Mouse (Mus musculus) frontal cortex, adult 2 months (tissue): ENCODE measurements around the gene H2-T3. TPM values are rescaled to one million over a fixed set of nuclear protein-coding genes. Genes with fewer than 3 reads are reported as not detected.
"Not testable (repeated sequence)": the region's sequence is repeated elsewhere in the genome, so short reads cannot be mapped to it uniquely, and the experiment has no call there.

Experiments
- DNase-seq, 2 experiments: peaks; one replicate each; pipeline ENCODE4 v3.0.0; 2022; ENCODE audit warnings: low spot score in 1 of 2; ENCODE audit errors: extremely low spot score in 1 of 2
- polyA plus RNA-seq: library from polyadenylated mRNA; depleted of rRNA; stranded (reverse); fragments of >200 nt; gene quantifications from 2 replicates; pipeline ENCODE4 v1.2.3, GENCODE M21; 2012

H2-T3 gene
- polyA plus RNA-seq, 1 experiment, result not detected

DNA sequence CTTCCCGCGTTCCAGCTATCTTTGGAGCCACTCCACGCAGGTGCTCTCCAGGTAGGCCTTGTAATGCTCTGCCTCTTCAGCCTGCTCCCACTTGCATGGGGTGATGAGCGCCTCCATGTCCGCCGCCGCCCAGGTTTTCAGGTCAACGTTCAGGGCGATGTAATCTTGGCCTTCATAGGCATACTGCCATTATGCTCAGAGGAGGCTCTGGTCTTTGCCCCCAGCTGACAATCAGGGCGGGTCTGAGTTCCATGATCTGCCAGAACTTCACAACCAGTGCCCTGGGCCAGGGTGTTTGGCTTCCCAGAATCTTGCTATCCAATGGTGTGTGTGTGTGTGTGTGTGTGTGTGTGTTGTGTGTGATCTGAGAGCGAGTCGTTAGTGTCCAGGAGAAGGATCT is 7.9 kb downstream of the H2-T3 start:
- DNase-seq, result no peak

DNA sequence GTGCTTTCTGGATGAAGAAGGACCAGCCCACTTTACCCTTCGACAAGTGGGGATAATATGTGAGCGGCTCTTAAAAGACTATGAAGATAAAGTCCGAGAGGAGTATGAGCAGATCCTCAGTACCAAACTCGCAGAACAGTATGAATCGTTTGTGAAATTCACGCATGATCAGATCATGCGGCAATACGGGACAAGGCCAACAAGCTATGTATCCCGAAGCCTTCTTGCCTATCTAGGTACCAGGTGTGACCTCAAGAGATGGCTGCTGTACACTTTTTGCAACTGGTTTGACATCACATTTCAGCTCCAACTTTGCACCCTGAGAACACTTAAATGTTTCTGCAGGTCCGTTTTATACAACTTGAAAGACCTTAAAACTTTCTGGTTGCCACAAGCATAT is 10.6 kb downstream of the H2-T3 start:
- DNase-seq, result not testable (repeated sequence)

- DNase-seq, result not testable (repeated sequence)
These were observed 11.1 kb downstream of the H2-T3 start for GRCm38 (mm10) chr17:36178938-36179337.

GRCm38 (mm10) chr17:36176132-36176531 is 14.0 kb downstream of the H2-T3 start:
- not testable (repeated sequence) for DNase-seq

DNA sequence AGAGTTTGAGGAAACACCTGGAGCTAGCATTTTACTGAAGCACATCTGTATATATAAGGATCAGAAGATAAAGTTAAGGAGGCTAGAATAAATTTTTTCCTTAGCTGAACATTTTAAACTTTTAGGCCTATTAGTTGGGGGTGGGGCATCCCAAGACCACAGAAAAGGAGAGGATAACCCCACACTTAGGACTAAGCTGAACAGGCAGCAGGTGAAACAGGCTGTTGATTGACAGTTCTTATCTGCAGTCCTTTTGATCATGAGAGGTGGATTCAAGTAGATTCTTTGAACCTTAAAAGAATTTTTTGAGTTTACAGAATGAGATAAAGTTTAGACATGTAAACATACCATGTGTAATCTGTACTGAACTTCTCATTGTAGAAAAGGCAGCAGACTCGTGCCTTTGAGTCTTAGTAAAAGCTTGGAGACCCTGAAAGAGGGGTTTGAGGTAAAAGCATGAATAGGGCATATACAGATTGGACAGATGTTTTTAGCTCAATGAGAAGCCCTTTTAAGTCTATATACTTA is 19.7 kb downstream of the H2-T3 start:
- DNase-seq, result no peak

- no peak for DNase-seq
These were observed 20.3 kb downstream of the H2-T3 start for GRCm38 (mm10) chr17:36169753-36170152.

- DNase-seq, result not testable (repeated sequence)
These were observed 21.0 kb downstream of the H2-T3 start for GRCm38 (mm10) chr17:36169094-36169493.

GRCm38 (mm10) chr17:36168039-36168652 is 21.9 kb downstream of the H2-T3 start, which contains the start of gene Gm8909:
Gm8909 (minus strand) TSS chr17:36168537.
- no peak for DNase-seq

- DNase-seq, result no peak
These were observed 22.6 kb downstream of the H2-T3 start for GRCm38 (mm10) chr17:36167306-36168038.

GRCm38 (mm10) chr17:36166901-36167300 is 23.2 kb downstream of the H2-T3 start:
- not testable (repeated sequence) for DNase-seq

- DNase-seq, result no peak
These were observed 28.7 kb downstream of the H2-T3 start for GRCm38 (mm10) chr17:36161129-36162051.

DNA sequence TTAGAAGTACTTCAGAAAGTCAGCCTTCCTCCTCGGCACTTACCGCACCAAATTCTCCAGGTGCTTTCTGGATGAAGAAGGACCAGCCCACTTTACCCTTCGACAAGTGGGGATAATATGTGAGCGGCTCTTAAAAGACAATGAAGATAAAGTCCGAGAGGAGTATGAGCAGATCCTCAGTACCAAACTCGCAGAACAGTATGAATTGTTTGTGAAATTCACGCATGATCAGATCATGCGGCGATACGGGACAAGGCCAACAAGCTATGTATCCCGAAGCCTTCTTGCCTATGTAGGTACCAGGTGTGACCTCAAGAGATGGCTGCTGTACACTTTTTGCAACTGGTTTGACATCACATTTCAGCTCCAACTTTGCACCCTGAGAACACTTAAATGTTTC is 31.8 kb downstream of the H2-T3 start:
- not testable (repeated sequence) for DNase-seq

GRCm38 (mm10) chr17:36157782-36158181 is 32.3 kb downstream of the H2-T3 start:
- DNase-seq, result not testable (repeated sequence)

- DNase-seq, result no peak
These were observed 35.6 kb downstream of the H2-T3 start for GRCm38 (mm10) chr17:36154271-36155149.

DNA sequence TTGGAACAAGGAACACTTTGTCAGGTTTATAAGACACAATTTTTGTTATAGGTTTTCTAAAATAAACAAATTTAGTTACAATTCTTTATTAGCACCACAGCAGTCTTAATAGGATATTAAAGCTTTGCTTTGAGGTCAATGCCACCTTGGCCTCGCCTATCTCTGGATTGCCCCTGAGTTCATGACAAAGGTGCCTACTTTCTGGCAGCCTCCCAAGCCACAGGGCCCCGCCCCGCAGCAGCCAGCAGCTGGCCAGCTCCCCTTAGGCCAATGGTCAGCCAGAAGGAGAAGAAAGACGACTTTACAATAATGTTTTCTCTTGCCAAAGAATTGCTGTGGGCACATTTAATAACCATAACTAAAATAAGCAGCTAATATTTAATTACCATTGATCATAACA is 38.9 kb downstream of the H2-T3 start:
- not testable (repeated sequence) for DNase-seq

DNA sequence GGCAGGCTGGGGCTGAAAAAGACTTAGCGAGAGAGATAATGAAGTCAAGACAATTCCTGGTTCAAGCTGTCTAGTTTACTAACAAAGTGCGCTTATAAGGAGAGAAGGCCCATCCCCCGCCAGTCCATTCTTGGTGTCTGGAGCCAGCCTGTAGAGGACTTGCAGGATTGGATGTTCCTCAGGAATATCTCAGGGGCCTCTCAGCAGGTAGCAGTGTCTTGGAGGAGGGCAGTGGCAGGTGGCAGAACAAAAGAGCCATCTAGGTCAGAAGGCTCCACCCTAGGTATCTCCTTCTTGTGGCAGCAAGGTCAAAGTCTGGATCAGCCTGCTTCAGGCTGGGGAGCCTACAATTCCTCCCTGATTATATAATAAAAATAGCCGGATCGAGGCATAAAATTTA is 41.6 kb downstream of the H2-T3 start:
- DNase-seq, result not testable (repeated sequence)

- DNase-seq, result not testable (repeated sequence)
These were observed 43.1 kb downstream of the H2-T3 start for GRCm38 (mm10) chr17:36146937-36147336.

- not testable (repeated sequence) for DNase-seq
These were observed 44.3 kb downstream of the H2-T3 start for GRCm38 (mm10) chr17:36145861-36146156.

DNA sequence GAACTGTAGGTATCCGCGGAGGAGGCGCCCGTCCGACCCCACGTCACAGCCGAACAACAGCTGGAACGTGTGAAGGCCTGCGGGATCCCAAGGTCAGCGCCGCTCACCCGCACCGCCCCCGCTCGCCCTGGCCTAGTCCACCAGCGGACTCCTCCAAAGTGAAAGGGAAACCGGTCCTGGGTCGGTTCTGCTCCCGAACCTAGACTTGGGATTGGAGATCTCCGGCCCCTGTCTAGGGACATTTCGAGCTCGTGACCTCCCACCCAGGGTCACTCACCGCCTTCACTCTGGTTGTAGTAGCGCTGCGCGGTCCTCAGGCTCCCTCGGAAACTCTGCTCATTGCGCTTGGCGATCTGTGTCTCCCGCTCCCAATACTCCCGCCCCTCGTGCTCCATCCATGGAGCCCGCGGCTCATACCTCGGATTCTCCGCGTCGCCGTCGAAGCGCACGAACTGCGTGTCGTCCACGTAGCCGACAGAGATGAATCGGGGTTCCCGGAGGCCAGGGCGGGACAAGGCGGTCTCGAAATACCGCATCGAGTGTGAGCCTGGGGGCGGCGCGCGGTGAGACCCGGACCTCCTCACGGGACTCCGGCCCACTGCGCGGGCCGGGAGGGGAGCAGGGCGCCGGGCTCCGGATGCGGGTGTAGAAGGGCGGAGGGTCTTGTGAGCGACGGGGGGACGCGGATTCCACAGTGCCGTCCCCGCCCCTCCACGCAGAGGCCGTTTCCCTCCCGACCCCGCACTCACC is 44.8 kb downstream of the H2-T3 start:
- DNase-seq, result no peak
